14 mouse cellular contexts compared by ENCODE assay signal in the genomic region with DNA sequence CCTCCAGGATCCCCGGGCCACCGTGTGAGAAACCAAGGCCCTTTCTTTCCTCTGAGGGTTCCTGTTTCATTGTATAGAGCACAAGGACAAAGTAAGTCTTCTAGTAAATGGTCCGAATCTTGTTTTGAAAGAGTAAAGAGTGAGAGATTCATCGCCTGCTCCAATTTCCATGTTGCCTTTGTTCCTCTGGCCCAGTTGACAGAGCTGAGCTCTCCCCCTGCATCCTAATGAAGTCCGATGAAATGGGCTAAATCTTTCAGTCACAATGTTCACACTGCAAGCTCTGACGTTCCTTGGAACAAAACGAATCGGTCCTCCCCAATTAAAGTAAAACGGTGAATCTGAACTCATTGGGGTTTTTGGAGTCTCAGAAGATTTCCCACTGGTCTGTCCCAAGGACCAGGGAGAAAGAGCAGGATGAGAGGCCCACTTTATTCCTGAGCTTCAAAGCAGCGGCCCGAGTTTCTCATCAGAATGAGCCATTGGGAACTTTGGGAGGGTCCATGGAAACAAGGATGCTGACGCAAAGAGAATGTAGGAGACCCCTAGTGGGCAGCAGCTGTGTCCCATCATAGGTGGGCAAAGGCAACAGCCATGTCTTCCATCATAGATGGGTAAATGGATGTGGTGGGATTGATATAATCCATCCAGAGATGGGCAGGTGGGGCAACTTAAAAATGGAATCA. TPM values are rescaled to one million over a fixed set of nuclear protein-coding genes. Genes with fewer than 3 reads are reported as not detected.
DNase-seq lines count a peak whose midpoint lies in the region; ATAC-seq lines count a peak whose summit lies in the region.
"Had no signal": no experiment of that assay in that cellular context is flagged by ENCODE, and none has a peak within 500 bp of the region (broad histone marks: within the 10 kb centered on the region; RNA-seq: fewer than 3 reads in every experiment).

No protein-coding gene starts in this region.

- H3K4me3 ChIP-seq in limb, embryonic 11.5 days (ENCODE audit: low read depth, low read length), result no peak overlapping the region
- H3K4me3 ChIP-seq in limb, embryonic 10.5 days, result no peak overlapping the region
- H3K4me3 ChIP-seq in forebrain, embryonic 14.5 days (ENCODE audit: low read depth, low read length), result no peak overlapping the region
- H3K4me3 ChIP-seq: kidney, embryonic 15.5 days; liver, embryonic 13.5 days had no signal

- H3K9me3 ChIP-seq in limb, embryonic 11.5 days (ENCODE audit: control insufficient read depth, low read length), result no peaks in the 10 kb centered on the region
- no peaks in the 10 kb centered on the region for H3K9me3 ChIP-seq in limb, embryonic 10.5 days (replicated peaks)
- H3K9me3 ChIP-seq in forebrain, embryonic 14.5 days (replicated peaks; ENCODE audit: control insufficient read depth, low read length), result no peaks in the 10 kb centered on the region
- H3K9me3 ChIP-seq: kidney, embryonic 15.5 days; liver, embryonic 13.5 days had no signal

- no peak for DNase-seq in frontal cortex, postnatal 36 days (ENCODE audit: low spot score in 2 of 2)
- peak; percentile 16 for DNase-seq in limb, embryonic 11.5 days (ENCODE audit: low spot score)
- DNase-seq in limb, embryonic 10.5 days (ENCODE audit: low spot score), result no peak
- DNase-seq in forebrain, embryonic 14.5 days (ENCODE audit: low spot score), result peak; percentile 45
- peak; percentile 31 to 35 for DNase-seq in layer of hippocampus, postnatal 10 days (ENCODE audit: low spot score in 2 of 2)
- no peak for DNase-seq in lung, postnatal 36 days
- DNase-seq: gastrocnemius, postnatal 10 days; liver, embryonic 13.5 days; lung, postnatal 14 days; thymus, postnatal 14 days had no signal

- H3K27me3 ChIP-seq in limb, embryonic 11.5 days (ENCODE audit: control insufficient read depth, insufficient read depth, low read length), result no peaks in the 10 kb centered on the region
- no peaks in the 10 kb centered on the region for H3K27me3 ChIP-seq in limb, embryonic 10.5 days (ENCODE audit: low read depth, poor library complexity, severe bottlenecking)
- no peaks in the 10 kb centered on the region; the same call in 1 of the 2 replicates for H3K27me3 ChIP-seq in forebrain, embryonic 14.5 days (replicated peaks; ENCODE audit: control insufficient read depth, insufficient read depth, low read length)
- H3K27me3 ChIP-seq: kidney, embryonic 15.5 days; liver, embryonic 13.5 days had no signal

- no peak overlapping the region for H3K27ac ChIP-seq in limb, embryonic 11.5 days (replicated peaks; ENCODE audit: low read depth, low read length)
- H3K27ac ChIP-seq in limb, embryonic 10.5 days, result no peak overlapping the region
- H3K27ac ChIP-seq in forebrain, embryonic 14.5 days (ENCODE audit: low read depth, low read length), result no peak overlapping the region
- H3K27ac ChIP-seq: kidney, embryonic 15.5 days; liver, embryonic 13.5 days had no signal

- H3K4me2 ChIP-seq in limb, embryonic 11.5 days (ENCODE audit: low read depth, severe bottlenecking), result no peak overlapping the region
- no peak overlapping the region for H3K4me2 ChIP-seq in forebrain, embryonic 14.5 days (ENCODE audit: low read length)
- H3K4me2 ChIP-seq: kidney, embryonic 15.5 days; liver, embryonic 13.5 days had no signal

- no peaks in the 10 kb centered on the region for H3K4me1 ChIP-seq in limb, embryonic 11.5 days (ENCODE audit: control insufficient read depth, insufficient read depth, low read length)
- no peaks in the 10 kb centered on the region for H3K4me1 ChIP-seq in limb, embryonic 10.5 days
- no peaks in the 10 kb centered on the region; the same call in 1 of the 2 replicates for H3K4me1 ChIP-seq in forebrain, embryonic 14.5 days (ENCODE audit: control insufficient read depth, insufficient read depth, low read length)
- H3K4me1 ChIP-seq: kidney, embryonic 15.5 days; liver, embryonic 13.5 days had no signal

- WGBS in limb, embryonic 11.5 days, result 84% methylated on average over 12 of the region's 12 CpGs
- 83% methylated on average over 12 of the region's 12 CpGs for WGBS in limb, embryonic 10.5 days
- 34% methylated on average over 12 of the region's 12 CpGs for WGBS in forebrain, embryonic 14.5 days

- no peak overlapping the region for H3K9ac ChIP-seq in limb, embryonic 11.5 days (ENCODE audit: low read length)
- H3K9ac ChIP-seq in forebrain, embryonic 14.5 days (ENCODE audit: low read length), result no peak overlapping the region
- H3K9ac ChIP-seq: kidney, embryonic 15.5 days; liver, embryonic 13.5 days had no signal

- no peaks in the 10 kb centered on the region for H3K36me3 ChIP-seq in limb, embryonic 11.5 days (ENCODE audit: control insufficient read depth, insufficient read depth, low read length)
- H3K36me3 ChIP-seq in limb, embryonic 10.5 days, result no peaks in the 10 kb centered on the region
- no peaks in the 10 kb centered on the region for H3K36me3 ChIP-seq in forebrain, embryonic 14.5 days (ENCODE audit: control insufficient read depth, insufficient read depth, low read length)
- H3K36me3 ChIP-seq: kidney, embryonic 15.5 days; liver, embryonic 13.5 days had no signal

- ATAC-seq in frontal cortex, adult (ENCODE audit: low TSS enrichment), result peak; percentile 13; the same call in 1 of the 2 replicates
- no peak for ATAC-seq in limb, embryonic 11.5 days (ENCODE audit: insufficient number of reproducible peaks, low FRiP score, low TSS enrichment, low read depth)
- ATAC-seq in forebrain, embryonic 14.5 days, result peak; percentile 48; the same call in 1 of the 2 replicates

RNA-seq across cellular contexts. Expression of a gene that starts 37.6 kb away (rescaled TPM):
- polyA plus RNA-seq in limb, embryonic 11.5 days (2014; fragmentation: Nextera tagmentation; extraction: Ambion mirVana), result 0.06 and 0.11 TPM in 2 replicates
- 0.09 and 0.38 TPM in 2 replicates for polyA plus RNA-seq in limb, embryonic 10.5 days (2016; fragmentation: Nextera tagmentation; extraction: Ambion mirVana)
- polyA plus RNA-seq in forebrain, embryonic 14.5 days (2014; fragmentation: Nextera tagmentation; extraction: Ambion mirVana), result 11.5 and 12.0 TPM in 2 replicates
- total RNA-seq in layer of hippocampus, postnatal 10 days (2021), result 1,000 to 10,000 TPM; 1,474 to 1,476 TPM
- total RNA-seq: common myeloid progenitor, adult 5-6 weeks; MEL had no signal

Comparison
In these comparisons a context has a peak if more than half of its experiments do, and no peak if none do; other contexts are left out.
1. DNase-seq: peak in limb, embryonic 11.5 days (single experiment), forebrain, embryonic 14.5 days (single experiment) and layer of hippocampus, postnatal 10 days (2 of 2); none in frontal cortex, postnatal 36 days (0 of 2), limb, embryonic 10.5 days (single experiment) and lung, postnatal 36 days (single experiment).